Mouse (Mus musculus): ENCODE results near the gene Mitf.

- no peak for TF ChIP-seq CTCF (IDR thresholded peaks at IDR 0.05; ENCODE audit: low read depth)
- TF ChIP-seq EP300 (IDR thresholded peaks at IDR 0.05; ENCODE audit: low read depth): no peak
Observed at GRCm38 (mm10) chr6:97877492-97877891, 70.6 kb downstream of the Mitf start.
